14 mouse cellular contexts compared by ENCODE assay signal in the genomic region with DNA sequence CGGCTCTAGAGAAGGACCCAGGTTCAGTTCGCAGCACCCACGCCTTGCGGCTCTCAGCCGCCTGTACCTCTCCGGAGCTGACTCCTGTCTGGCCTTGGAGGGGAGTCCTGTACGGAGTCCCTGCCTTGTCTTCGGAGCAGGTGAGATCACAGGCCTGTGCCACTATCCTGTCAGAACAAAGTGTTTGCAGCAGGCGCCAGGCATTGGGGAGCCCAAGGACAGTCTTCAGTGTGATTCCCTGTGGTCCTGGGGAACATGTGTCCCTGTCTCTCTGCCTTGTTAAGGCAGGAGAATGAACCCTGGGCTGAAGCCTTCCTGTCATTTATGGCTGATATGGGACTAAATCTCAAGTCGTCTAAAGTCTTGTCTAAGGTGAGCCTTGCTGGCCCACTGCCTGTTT.
"Had no signal": no experiment of that assay in that cellular context is flagged by ENCODE, and none has a peak within 500 bp of the region (broad histone marks: within the 10 kb centered on the region; RNA-seq: fewer than 3 reads in every experiment).

No protein-coding gene starts in this region.

- H3K27ac ChIP-seq: limb, embryonic 12.5 days; liver, embryonic 13.5 days; lung, embryonic 15.5 days; macrophage; midbrain, embryonic 12.5 days; stomach, embryonic 15.5 days had no signal

- H3K4me3 ChIP-seq: limb, embryonic 12.5 days; liver, embryonic 13.5 days; lung, embryonic 15.5 days; megakaryocyte, embryonic 14.5 days; midbrain, embryonic 12.5 days; stomach, embryonic 15.5 days had no signal

- ATAC-seq: liver, postnatal 0 days had no signal

- H3K9me3 ChIP-seq: limb, embryonic 12.5 days; liver, embryonic 13.5 days; lung, embryonic 15.5 days; midbrain, embryonic 12.5 days; stomach, embryonic 15.5 days had no signal

- H3K4me1 ChIP-seq: liver, embryonic 13.5 days; megakaryocyte, embryonic 14.5 days; midbrain, embryonic 12.5 days; stomach, embryonic 15.5 days had no signal

- H3K27me3 ChIP-seq: liver, embryonic 13.5 days; lung, embryonic 15.5 days; megakaryocyte, embryonic 14.5 days; midbrain, embryonic 12.5 days; stomach, embryonic 15.5 days had no signal

- H3K4me2 ChIP-seq: limb, embryonic 12.5 days; liver, embryonic 13.5 days; lung, embryonic 15.5 days; midbrain, embryonic 12.5 days; stomach, embryonic 15.5 days had no signal

- H3K36me3 ChIP-seq: limb, embryonic 12.5 days; liver, embryonic 13.5 days; lung, embryonic 15.5 days; midbrain, embryonic 12.5 days; stomach, embryonic 15.5 days had no signal

- DNase-seq: kidney, postnatal 14 days; liver; liver, embryonic 13.5 days; liver, postnatal 0 days; lung, postnatal 14 days; right cerebral cortex, postnatal 14 days; thymus, adult 2 months; thymus, postnatal 25 days had no signal

- H3K9ac ChIP-seq: limb, embryonic 12.5 days; liver, embryonic 13.5 days; liver, postnatal 0 days; lung, embryonic 15.5 days; midbrain, embryonic 12.5 days; stomach, embryonic 15.5 days had no signal
